18 mouse cellular contexts compared by ENCODE assay signal in genomic region chr4:34872896-34873495, GRCm38 (mm10). TPM values are rescaled to one million over a fixed set of nuclear protein-coding genes. Genes with fewer than 3 reads are reported as not detected.
DNase-seq lines count a peak whose midpoint lies in the region; ATAC-seq and TF ChIP-seq lines count a peak whose summit lies in the region.
"Had no signal": no experiment of that assay in that cellular context is flagged by ENCODE, and none has a peak within 500 bp of the region (broad histone marks: within the 10 kb centered on the region; RNA-seq: fewer than 3 reads in every experiment).

No protein-coding gene starts in this region.

- H3K27me3 ChIP-seq in heart, embryonic 11.5 days (ENCODE audit: control insufficient read depth, insufficient read depth, low read length) = no peaks in the 10 kb centered on the region
- H3K27me3 ChIP-seq in E14TG2a.4 (ENCODE audit: insufficient read depth, low read length) = no peaks in the 10 kb centered on the region
- H3K27me3 ChIP-seq: limb, embryonic 15.5 days had no signal

- H3K9me3 ChIP-seq in heart, embryonic 11.5 days (replicated peaks; ENCODE audit: control insufficient read depth, low read length) = no peaks in the 10 kb centered on the region
- H3K9me3 ChIP-seq in E14TG2a.4 (ENCODE audit: low read length) = no peaks in the 10 kb centered on the region
- H3K9me3 ChIP-seq: limb, embryonic 15.5 days had no signal

- no peak overlapping the region for H3K4me2 ChIP-seq in heart, embryonic 11.5 days
- H3K4me2 ChIP-seq: limb, embryonic 15.5 days had no signal

- TF ChIP-seq CTCF in E14TG2a.4 (conservative IDR thresholded peaks at IDR 0.05; ENCODE audit: low read length) = no peak

- no peak overlapping the region for H3K4me3 ChIP-seq in heart, embryonic 11.5 days (ENCODE audit: low read depth, low read length)
- H3K4me3 ChIP-seq in E14TG2a.4 (replicated peaks; ENCODE audit: low read length) = peak overlapping the region; percentile 46
- H3K4me3 ChIP-seq: limb, embryonic 15.5 days; myocyte had no signal

- no peak overlapping the region for H3K27ac ChIP-seq in heart, embryonic 11.5 days (ENCODE audit: low read depth, low read length)
- H3K27ac ChIP-seq: limb, embryonic 15.5 days; macrophage had no signal

- no peak for ATAC-seq in heart, embryonic 11.5 days (replicated peaks; ENCODE audit: insufficient number of reproducible peaks, low FRiP score, low TSS enrichment)

- WGBS in heart, embryonic 11.5 days (ENCODE audit: insufficient replicate concordance) = 87% methylated on average over 4 of the region's 4 CpGs

- H3K36me3 ChIP-seq in heart, embryonic 11.5 days (ENCODE audit: control insufficient read depth, insufficient read depth, low read length) = no peaks in the 10 kb centered on the region; the same call in none of the 2 replicates
- peaks cover 27% of the 10 kb centered on the region; the same call in 1 of the 2 replicates for H3K36me3 ChIP-seq in E14TG2a.4 (ENCODE audit: insufficient read depth, low read length)

- H3K4me1 ChIP-seq in heart, embryonic 11.5 days (ENCODE audit: control insufficient read depth, insufficient read depth, low read length) = peaks cover 10% of the 10 kb centered on the region; the same call in 1 of the 2 replicates
- H3K4me1 ChIP-seq in E14TG2a.4 (replicated peaks; ENCODE audit: low read depth, low read length) = peaks cover 92% of the 10 kb centered on the region
- H3K4me1 ChIP-seq: limb, embryonic 15.5 days had no signal

- peak; percentile 32 for DNase-seq in heart, adult 8-10 months (ENCODE audit: low spot score)
- DNase-seq in kidney, postnatal 4 days = peak; percentile 16 to 41
- no peak for DNase-seq in kidney, adult 18-20 months
- DNase-seq in brain, adult 2 months (ENCODE audit: low read depth, low spot score) = peak; percentile 24
- no peak for DNase-seq in layer of hippocampus, postnatal 36 days
- DNase-seq in layer of hippocampus, adult 8-10 months (ENCODE audit: low spot score in 2 of 2) = no peak
- DNase-seq: cerebellum, adult 9-11 months; right cerebral cortex, postnatal 4 days had no signal

- H3K9ac ChIP-seq in heart, embryonic 11.5 days (ENCODE audit: low read depth, low read length) = no peak overlapping the region
- H3K9ac ChIP-seq: limb, embryonic 15.5 days had no signal

RNA-seq across cellular contexts. Expression of gene Zfp292, which starts 9.8 kb away (rescaled TPM):
- total RNA-seq in heart, adult 8-10 months (2022) = 10 to 100 TPM; 13.0 to 16.2 (median 14.5) TPM
- polyA plus RNA-seq in heart, embryonic 11.5 days (2014; fragmentation: Nextera tagmentation; extraction: Ambion mirVana) = 19.5 and 22.0 TPM in 2 replicates
- 10 to 100 TPM; 25.9 to 28.1 TPM for total RNA-seq in layer of hippocampus, postnatal 36 days (2021)
- 10 to 100 TPM; 25.4 to 29.6 (median 28.5) TPM for total RNA-seq in layer of hippocampus, adult 8-10 months (2022)

RNA-seq across cellular contexts. Expression of gene Cga, which starts 20.6 kb away (rescaled TPM):
- not detected for total RNA-seq in heart, adult 8-10 months (2022)
- polyA plus RNA-seq in heart, embryonic 11.5 days (2014; fragmentation: Nextera tagmentation; extraction: Ambion mirVana) = not detected in 2 replicates
- not detected for total RNA-seq in layer of hippocampus, postnatal 36 days (2021)
- not detected for total RNA-seq in layer of hippocampus, adult 8-10 months (2022)
- total RNA-seq: adrenal gland, adult 18-20 months; left cerebral cortex, adult 18-20 months had no signal
- polyA plus RNA-seq: C2C12; heart, embryonic 14.5 days; kidney, embryonic 14.5 days; limb, embryonic 15.5 days; macrophage; myocyte had no signal

Comparison
In these comparisons a context has a peak if more than half of its experiments do, and no peak if none do; other contexts are left out.
1. DNase-seq: peak in heart, adult 8-10 months (single experiment), kidney, postnatal 4 days (2 of 2) and brain, adult 2 months (single experiment); none in kidney, adult 18-20 months (single experiment), layer of hippocampus, postnatal 36 days (0 of 2) and layer of hippocampus, adult 8-10 months (0 of 2).